Mouse (Mus musculus): ENCODE data around the gene Gdf11. TPM values are rescaled to one million over a fixed set of nuclear protein-coding genes. Genes with fewer than 3 reads are reported as not detected.

Gene Gdf11
- polyA plus RNA-seq, 1 experiment from 2014 or later: 7.9 TPM

- peak overlapping the region; percentile 44 for H3K9ac ChIP-seq (replicated peaks; ENCODE audit: low read length)
- H3K4me3 ChIP-seq (replicated peaks; ENCODE audit: low read depth, low read length): peak overlapping the region; percentile 40
- WGBS: 2% methylated on average over 21 of the region's 21 CpGs
- H3K4me1 ChIP-seq (ENCODE audit: control insufficient read depth, insufficient read depth, low read length): peaks cover 7% of the 10 kb centered on the region
- H3K27ac ChIP-seq (replicated peaks; ENCODE audit: low read depth, low read length): no peak overlapping the region
- no peaks in the 10 kb centered on the region for H3K9me3 ChIP-seq (ENCODE audit: control insufficient read depth, low read length)
- no peak for ATAC-seq (ENCODE audit: low FRiP score, low TSS enrichment)
- peak; percentile 21 for DNase-seq
- H3K27me3 ChIP-seq (ENCODE audit: control insufficient read depth, insufficient read depth, low read length): peaks cover 45% of the 10 kb centered on the region
- H3K4me2 ChIP-seq (ENCODE audit: low read length): peak overlapping the region; percentile 84
- no peaks in the 10 kb centered on the region for H3K36me3 ChIP-seq (ENCODE audit: control insufficient read depth, insufficient read depth, low read length)
Observed at GRCm38 (mm10) chr10:128933976-128934721, 42.6 kb upstream of the Gdf11 start.

- H3K9me3 ChIP-seq (ENCODE audit: control insufficient read depth, low read length): no peaks in the 10 kb centered on the region
- H3K4me1 ChIP-seq (ENCODE audit: control insufficient read depth, insufficient read depth, low read length): peaks cover 7% of the 10 kb centered on the region
- H3K27ac ChIP-seq (replicated peaks; ENCODE audit: low read depth, low read length): no peak within 1 kb of the TSS
- peak within 1 kb of the TSS; percentile 44 for H3K9ac ChIP-seq (replicated peaks; ENCODE audit: low read length)
- peaks cover 45% of the 10 kb centered on the region for H3K27me3 ChIP-seq (ENCODE audit: control insufficient read depth, insufficient read depth, low read length)
- H3K4me2 ChIP-seq (ENCODE audit: low read length): peak within 1 kb of the TSS; percentile 84
- no peaks in the 10 kb centered on the region for H3K36me3 ChIP-seq (ENCODE audit: control insufficient read depth, insufficient read depth, low read length)
- under 1% methylated on average over 26 of the region's 26 CpGs for WGBS
- peak; percentile 68 for DNase-seq
- peak within 1 kb of the TSS; percentile 40 for H3K4me3 ChIP-seq (replicated peaks; ENCODE audit: low read depth, low read length)
- ATAC-seq (ENCODE audit: low FRiP score, low TSS enrichment): peak; percentile 68
Observed at GRCm38 (mm10) chr10:128933574-128933973, 42.1 kb upstream of the Gdf11 start, which contains the start of gene Itga7. Gene Itga7 (plus strand): TSS chr10:128933818.

GRCm38 (mm10) chr10:128931441-128931840, 39.9 kb upstream of the Gdf11 start:
- no peak for DNase-seq
- H3K9ac ChIP-seq (replicated peaks; ENCODE audit: low read length): no peak overlapping the region
- H3K4me2 ChIP-seq (ENCODE audit: low read length): no peak overlapping the region
- H3K4me1 ChIP-seq (ENCODE audit: control insufficient read depth, insufficient read depth, low read length): peaks cover 7% of the 10 kb centered on the region
- H3K27ac ChIP-seq (replicated peaks; ENCODE audit: low read depth, low read length): no peak overlapping the region
- H3K36me3 ChIP-seq (ENCODE audit: control insufficient read depth, insufficient read depth, low read length): no peaks in the 10 kb centered on the region
- 81% methylated on average over 2 of the region's 2 CpGs for WGBS
- H3K27me3 ChIP-seq (ENCODE audit: control insufficient read depth, insufficient read depth, low read length): peaks cover 45% of the 10 kb centered on the region
- no peaks in the 10 kb centered on the region for H3K9me3 ChIP-seq (ENCODE audit: control insufficient read depth, low read length)
- H3K4me3 ChIP-seq (replicated peaks; ENCODE audit: low read depth, low read length): no peak overlapping the region
- no peak for ATAC-seq (ENCODE audit: low FRiP score, low TSS enrichment)

GRCm38 (mm10) chr10:128929638-128930378, 38.3 kb upstream of the Gdf11 start:
- Histone ChIP-seq H3K36me3 (ENCODE audit: control insufficient read depth, insufficient read depth, low read length) (no peaks in the 10 kb centered on the region), H3K4me3 (replicated peaks; ENCODE audit: low read depth, low read length) (no peak overlapping the region), H3K9ac (replicated peaks; ENCODE audit: low read length) (no peak overlapping the region), H3K4me1 (ENCODE audit: control insufficient read depth, insufficient read depth, low read length) (peaks cover 7% of the 10 kb centered on the region), H3K27ac (replicated peaks; ENCODE audit: low read depth, low read length) (no peak overlapping the region), H3K4me2 (ENCODE audit: low read length) (no peak overlapping the region), H3K9me3 (ENCODE audit: control insufficient read depth, low read length) (no peaks in the 10 kb centered on the region), H3K27me3 (ENCODE audit: control insufficient read depth, insufficient read depth, low read length) (peaks cover 33% of the 10 kb centered on the region)
- WGBS: 67% methylated on average over 7 of the region's 7 CpGs
- ATAC-seq (ENCODE audit: low FRiP score, low TSS enrichment) (peak; percentile 22; the same call in 1 of the 2 replicates), DNase-seq (peak; percentile 37)

- peaks cover 24% of the 10 kb centered on the region for H3K27me3 ChIP-seq (ENCODE audit: control insufficient read depth, insufficient read depth, low read length)
- ATAC-seq (ENCODE audit: low FRiP score, low TSS enrichment) (no peak), DNase-seq (peak; percentile 57)
- H3K4me2 ChIP-seq (ENCODE audit: low read length): no peak overlapping the region
- peaks cover 6% of the 10 kb centered on the region for H3K4me1 ChIP-seq (ENCODE audit: control insufficient read depth, insufficient read depth, low read length)
- 28% methylated on average over 4 of the region's 4 CpGs for WGBS
- H3K9ac ChIP-seq (replicated peaks; ENCODE audit: low read length): no peak overlapping the region
- no peaks in the 10 kb centered on the region for H3K9me3 ChIP-seq (ENCODE audit: control insufficient read depth, low read length)
- H3K27ac ChIP-seq (replicated peaks; ENCODE audit: low read depth, low read length): no peak overlapping the region
- H3K4me3 ChIP-seq (replicated peaks; ENCODE audit: low read depth, low read length): no peak overlapping the region
- H3K36me3 ChIP-seq (ENCODE audit: control insufficient read depth, insufficient read depth, low read length): no peaks in the 10 kb centered on the region
Observed at GRCm38 (mm10) chr10:128928356-128928755, 36.8 kb upstream of the Gdf11 start.

- Histone ChIP-seq H3K9me3 (ENCODE audit: control insufficient read depth, low read length) (no peaks in the 10 kb centered on the region), H3K36me3 (ENCODE audit: control insufficient read depth, insufficient read depth, low read length) (0 out of 2 replicates have a peak, but pooled peaks cover 2% of the 10 kb centered on the region), H3K9ac (replicated peaks; ENCODE audit: low read length) (peak within 1 kb of the TSS; percentile 85), H3K27ac (replicated peaks; ENCODE audit: low read depth, low read length) (peak within 1 kb of the TSS; percentile 94), H3K4me2 (ENCODE audit: low read length) (peak within 1 kb of the TSS; percentile 69), H3K27me3 (ENCODE audit: control insufficient read depth, insufficient read depth, low read length) (no peaks in the 10 kb centered on the region), H3K4me3 (replicated peaks; ENCODE audit: low read depth, low read length) (peak within 1 kb of the TSS; percentile 82), H3K4me1 (ENCODE audit: control insufficient read depth, insufficient read depth, low read length) (peaks cover 15% of the 10 kb centered on the region)
- ATAC-seq (ENCODE audit: low FRiP score, low TSS enrichment) (no peak), DNase-seq (no peak)
- WGBS: 70% methylated on average over 9 of the region's 9 CpGs
Observed at GRCm38 (mm10) chr10:128923935-128924334, 32.4 kb upstream of the Gdf11 start, which contains the start of gene Bloc1s1. Gene Bloc1s1 (minus strand): TSS chr10:128924035.

GRCm38 (mm10) chr10:128923013-128923691, 31.6 kb upstream of the Gdf11 start:
- Histone ChIP-seq H3K9me3 (ENCODE audit: control insufficient read depth, low read length) (no peaks in the 10 kb centered on the region), H3K9ac (replicated peaks; ENCODE audit: low read length) (peak overlapping the region; percentile 85), H3K4me2 (ENCODE audit: low read length) (peak overlapping the region; percentile 69), H3K4me1 (ENCODE audit: control insufficient read depth, insufficient read depth, low read length) (peaks cover 15% of the 10 kb centered on the region), H3K36me3 (ENCODE audit: control insufficient read depth, insufficient read depth, low read length) (0 out of 2 replicates have a peak, but pooled peaks cover 2% of the 10 kb centered on the region), H3K27me3 (ENCODE audit: control insufficient read depth, insufficient read depth, low read length) (no peaks in the 10 kb centered on the region), H3K4me3 (replicated peaks; ENCODE audit: low read depth, low read length) (peak overlapping the region; percentile 82), H3K27ac (replicated peaks; ENCODE audit: low read depth, low read length) (peak overlapping the region; percentile 94)
- under 1% methylated on average over 42 of the region's 42 CpGs for WGBS
- DNase-seq: peak; percentile 94
- ATAC-seq (ENCODE audit: low FRiP score, low TSS enrichment): peak; percentile 95

- H3K4me1 ChIP-seq (ENCODE audit: control insufficient read depth, insufficient read depth, low read length): peaks cover 15% of the 10 kb centered on the region
Observed at GRCm38 (mm10) chr10:128922822-128923012, 31.2 kb upstream of the Gdf11 start, which contains the start of gene Rdh5. Gene Rdh5 (minus strand): TSS chr10:128922888.

More at GRCm38 (mm10) chr10:128922822-128923012, 31.2 kb upstream of the Gdf11 start, which contains the start of gene Rdh5:
- no peak for DNase-seq
- peak within 1 kb of the TSS; percentile 82 for H3K4me3 ChIP-seq (replicated peaks; ENCODE audit: low read depth, low read length)
- ATAC-seq (ENCODE audit: low FRiP score, low TSS enrichment): no peak
- H3K9ac ChIP-seq (replicated peaks; ENCODE audit: low read length): peak within 1 kb of the TSS; percentile 85
- WGBS: 15% methylated on average over 1 of the region's 1 CpGs
- no peaks in the 10 kb centered on the region for H3K27me3 ChIP-seq (ENCODE audit: control insufficient read depth, insufficient read depth, low read length)
- H3K27ac ChIP-seq (replicated peaks; ENCODE audit: low read depth, low read length): peak within 1 kb of the TSS; percentile 94
- peaks cover 6% of the 10 kb centered on the region; the same call in 1 of the 2 replicates for H3K36me3 ChIP-seq (ENCODE audit: control insufficient read depth, insufficient read depth, low read length)
- H3K9me3 ChIP-seq (ENCODE audit: control insufficient read depth, low read length): no peaks in the 10 kb centered on the region
- H3K4me2 ChIP-seq (ENCODE audit: low read length): peak within 1 kb of the TSS; percentile 69

Measured in midbrain, embryonic 14.5 days (tissue).